Comparison of ENCODE assay signal across 15 mouse cellular contexts in genomic region chr8:88289901-88290300, GRCm38 (mm10). TPM values are rescaled to one million over a fixed set of nuclear protein-coding genes. Genes with fewer than 3 reads are reported as not detected.
DNase-seq lines count a peak whose midpoint lies in the region; ATAC-seq and TF ChIP-seq lines count a peak whose summit lies in the region.
"Had no signal": no experiment of that assay in that cellular context is flagged by ENCODE, and none has a peak within 500 bp of the region (broad histone marks: within the 10 kb centered on the region; RNA-seq: fewer than 3 reads in every experiment).

No protein-coding gene starts in this region.

- H3K9me3 ChIP-seq in liver, embryonic 16.5 days (replicated peaks; ENCODE audit: control insufficient read depth, low read length): no peaks in the 10 kb centered on the region
- H3K9me3 ChIP-seq: G1E; hindbrain, embryonic 10.5 days; midbrain, embryonic 10.5 days had no signal

- no peak for ATAC-seq in liver, embryonic 16.5 days (ENCODE audit: low read depth)

- TF ChIP-seq CTCF in bone marrow, adult 2 months (IDR thresholded peaks at IDR 0.05; ENCODE audit: control insufficient read depth, insufficient read depth, low read length): peak; percentile 26; the same call in 1 of the 2 replicates

- no peaks in the 10 kb centered on the region for H3K36me3 ChIP-seq in liver, embryonic 16.5 days (ENCODE audit: control insufficient read depth, insufficient read depth)
- H3K36me3 ChIP-seq: hindbrain, embryonic 10.5 days; midbrain, embryonic 10.5 days had no signal

- peaks cover 16% of the 10 kb centered on the region for H3K4me1 ChIP-seq in bone marrow, adult 2 months (ENCODE audit: control insufficient read depth, insufficient read depth, low read length)
- H3K4me1 ChIP-seq in liver, embryonic 16.5 days (ENCODE audit: control insufficient read depth, low read depth, low read length): peaks cover 55% of the 10 kb centered on the region
- H3K4me1 ChIP-seq: midbrain, embryonic 10.5 days had no signal

- no peaks in the 10 kb centered on the region for H3K27me3 ChIP-seq in liver, embryonic 16.5 days (ENCODE audit: control insufficient read depth, insufficient read depth, low read depth, low read length)

- peak; percentile 58 to 61 for DNase-seq in spleen, postnatal 36 days (ENCODE audit: low spot score in 2 of 2)
- no peak for DNase-seq in spleen, adult 12 weeks (ENCODE audit: low spot score)
- DNase-seq in thymus, postnatal 36 days: peak; percentile 76 to 78
- DNase-seq in kidney, adult 11 months: no peak
- DNase-seq in lung, postnatal 10 days: no peak
- no peak for DNase-seq in cerebellum, postnatal 36 days
- DNase-seq: cerebellum, adult 18-20 months; heart, adult 18-20 months; kidney, adult 2 months; lung, adult 18-20 months had no signal

- peak overlapping the region; percentile 65 for H3K27ac ChIP-seq in bone marrow, adult 2 months (ENCODE audit: control insufficient read depth, insufficient read depth, low read depth, low read length, poor library complexity)
- H3K27ac ChIP-seq in liver, embryonic 16.5 days (ENCODE audit: low read length): peak overlapping the region; percentile 44
- H3K27ac ChIP-seq: midbrain, embryonic 10.5 days had no signal

- TF ChIP-seq POLR2A in bone marrow, adult 2 months (IDR thresholded peaks at IDR 0.05; ENCODE audit: borderline replicate concordance, control insufficient read depth, low read depth, low read length): no peak

- WGBS in bone marrow, adult 2 months: 17% methylated on average over 1 of the region's 1 CpGs
- WGBS in liver, embryonic 16.5 days (ENCODE audit: insufficient replicate concordance): 32% methylated on average over 1 of the region's 1 CpGs

- H3K4me3 ChIP-seq in bone marrow, adult 2 months (replicated peaks; ENCODE audit: control insufficient read depth, low read depth, low read length): no peak overlapping the region
- no peak overlapping the region for H3K4me3 ChIP-seq in liver, embryonic 16.5 days (ENCODE audit: low read depth, low read length)
- H3K4me3 ChIP-seq: hindbrain, embryonic 10.5 days; midbrain, embryonic 10.5 days had no signal

- no peak overlapping the region for H3K9ac ChIP-seq in liver, embryonic 16.5 days (ENCODE audit: low read depth, low read length)

- no peak overlapping the region for H3K4me2 ChIP-seq in liver, embryonic 16.5 days (ENCODE audit: low read depth, low read length)

RNA-seq across cellular contexts. Expression of gene Adcy7, which starts 17.7 kb away (rescaled TPM):
- 18.7 and 66.8 TPM in 2 replicates for polyA plus RNA-seq in bone marrow, adult 2 months (2011; ENCODE audit: insufficient read depth, insufficient read length, low replicate concordance, missing spikeins)
- polyA plus RNA-seq in liver, embryonic 16.5 days (2015; fragmentation: Nextera tagmentation; extraction: Ambion mirVana): 18.5 and 19.8 TPM in 2 replicates

Comparison
In these comparisons a context has a peak if more than half of its experiments do, and no peak if none do; other contexts are left out.
1. DNase-seq: peak in spleen, postnatal 36 days (2 of 2) and thymus, postnatal 36 days (2 of 2); none in spleen, adult 12 weeks (single experiment), kidney, adult 11 months (single experiment), lung, postnatal 10 days (single experiment) and cerebellum, postnatal 36 days (0 of 2).